Mouse (Mus musculus) frontal cortex, postnatal 10 days (tissue): ENCODE measurements around the gene Hist1h2ak.
A peak's percentile ranks its signal among the peaks of the same experiment; 100 is the strongest.
"Not testable (repeated sequence)": the region's sequence is repeated elsewhere in the genome, so short reads cannot be mapped to it uniquely, and the experiment has no call there.

ENCODE experiments used
- DNase-seq, 2 experiments: peaks; one replicate each; pipeline ENCODE4 v3.0.0; 2022; ENCODE audit warnings: low spot score in 2 of 2, mixed read lengths in 1 of 2

Gene Hist1h2ak

GRCm38 (mm10) chr13:21778814-21779766 is 25.5 kb upstream of the Hist1h2ak start:
- peak; percentile 43 to 55 for DNase-seq

GRCm38 (mm10) chr13:21755707-21756106 is 2.1 kb upstream of the Hist1h2ak start:
- DNase-seq, result no peak

- DNase-seq, result not testable (repeated sequence)
These were observed 821 bp upstream of the Hist1h2ak start for GRCm38 (mm10) chr13:21754294-21755001.

GRCm38 (mm10) chr13:21753051-21753523 is 540 bp downstream of the Hist1h2ak start:
- no peak for DNase-seq

GRCm38 (mm10) chr13:21752356-21752755 is 1.3 kb downstream of the Hist1h2ak start:
- no peak for DNase-seq

- no peak for DNase-seq
These were observed 1.8 kb downstream of the Hist1h2ak start for GRCm38 (mm10) chr13:21751827-21752226.

GRCm38 (mm10) chr13:21751417-21751816 is 2.2 kb downstream of the Hist1h2ak start:
- no peak for DNase-seq

GRCm38 (mm10) chr13:21750159-21751017 is 3.2 kb downstream of the Hist1h2ak start, which contains the start of gene Hist1h4k:
Hist1h4k (minus strand) TSS chr13:21750505.
- DNase-seq, result peak; percentile 84 to 90

GRCm38 (mm10) chr13:21749387-21750158 is 4.1 kb downstream of the Hist1h2ak start:
- DNase-seq, result no peak

- DNase-seq, result no peak
These were observed 8.6 kb downstream of the Hist1h2ak start for GRCm38 (mm10) chr13:21745006-21745405.

- peak; percentile 58 to 73 for DNase-seq
These were observed 18.5 kb downstream of the Hist1h2ak start, which contains the start of gene Hist1h4j for GRCm38 (mm10) chr13:21734906-21735767. Hist1h4j (plus strand) TSS chr13:21735064.

GRCm38 (mm10) chr13:21734010-21734905 is 19.4 kb downstream of the Hist1h2ak start:
- peak; percentile 63 to 67 for DNase-seq

GRCm38 (mm10) chr13:21733466-21733865 is 20.2 kb downstream of the Hist1h2ak start:
- DNase-seq, result no peak

- no peak for DNase-seq
These were observed 24.1 kb downstream of the Hist1h2ak start for GRCm38 (mm10) chr13:21729544-21729943.

- DNase-seq, result no peak
These were observed 25.6 kb downstream of the Hist1h2ak start for GRCm38 (mm10) chr13:21727948-21728572.

- DNase-seq, result no peak
These were observed 30.4 kb downstream of the Hist1h2ak start for GRCm38 (mm10) chr13:21722993-21723836.

- DNase-seq, result no peak
These were observed 31.2 kb downstream of the Hist1h2ak start for GRCm38 (mm10) chr13:21722373-21722925.
